Mouse (Mus musculus) regulatory T cell (primary cell): ENCODE results near the gene 1700092M07Rik.

Experiments
- in situ Hi-C: fragments of 300-600 bp; cut with MboI, MseI; formaldehyde crosslinking; loops from one replicate; pipeline ENCODE4 v1.15.1; 2025; ENCODE audit warnings: high pct_unique_total_duplicates

Gene 1700092M07Rik

GRCm38 (mm10) chr19:8740603-8741002 is at the start of gene 1700092M07Rik:
Gene 1700092M07Rik (plus strand): TSS chr19:8740718.
- in situ Hi-C loops, result no loop called here

DNA sequence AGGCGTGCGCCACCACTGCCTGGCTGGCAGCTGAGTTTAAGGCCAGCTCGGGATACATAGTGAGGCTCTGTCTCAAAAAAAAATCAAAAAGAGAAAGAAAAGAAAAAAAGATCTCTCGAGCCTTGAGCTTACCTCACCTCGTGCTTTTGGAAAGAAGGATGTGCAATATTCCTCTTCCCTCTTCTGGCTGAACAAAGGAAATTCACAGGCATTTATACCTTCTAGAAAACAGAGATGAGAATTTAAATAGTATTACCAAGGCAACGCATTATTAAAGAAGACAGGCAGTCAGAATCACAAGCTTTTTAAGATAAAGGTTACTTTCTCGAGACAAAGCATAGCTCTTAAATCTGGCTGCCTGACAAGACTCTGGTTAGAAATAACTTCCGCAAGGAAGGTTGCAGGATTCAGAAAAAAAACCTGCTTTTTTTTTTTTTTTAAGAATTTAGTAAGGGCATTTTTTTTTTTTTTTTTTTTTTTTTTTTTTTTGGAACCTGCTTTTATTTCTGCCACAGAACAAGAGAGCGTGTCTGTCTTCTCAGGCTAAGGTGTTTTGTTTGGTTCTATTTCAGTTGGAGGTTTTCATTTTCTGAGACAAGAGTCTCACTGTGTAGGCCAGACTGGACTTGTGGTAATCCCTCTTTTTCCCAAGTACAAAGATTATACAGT is 48.5 kb upstream of the 1700092M07Rik start:
- in situ Hi-C loops, result no loop called here

- in situ Hi-C loops, result no loop called here
Measured at GRCm38 (mm10) chr19:8692740-8693139, 47.8 kb upstream of the 1700092M07Rik start.

DNA sequence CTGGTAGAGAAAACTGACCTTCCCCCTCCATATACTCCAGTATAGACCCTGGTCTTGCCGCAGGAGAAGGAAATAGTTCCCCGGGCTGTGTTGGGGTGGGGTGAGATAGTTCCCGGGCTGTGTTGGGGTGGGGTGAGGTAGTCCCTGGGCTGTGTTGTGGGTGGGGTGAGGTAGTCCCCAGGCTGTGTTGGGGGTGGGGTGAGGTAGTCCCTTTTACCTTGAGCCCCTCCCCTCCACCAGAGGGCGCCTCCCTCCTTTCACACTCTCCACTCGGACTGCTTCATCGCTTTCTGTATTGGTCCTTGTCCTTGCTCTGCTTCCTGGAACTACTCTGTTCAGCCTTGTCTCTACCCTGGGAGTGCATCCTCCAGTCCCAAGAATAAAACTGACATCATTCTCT is 45.2 kb upstream of the 1700092M07Rik start:
- in situ Hi-C loops, result no loop called here

DNA sequence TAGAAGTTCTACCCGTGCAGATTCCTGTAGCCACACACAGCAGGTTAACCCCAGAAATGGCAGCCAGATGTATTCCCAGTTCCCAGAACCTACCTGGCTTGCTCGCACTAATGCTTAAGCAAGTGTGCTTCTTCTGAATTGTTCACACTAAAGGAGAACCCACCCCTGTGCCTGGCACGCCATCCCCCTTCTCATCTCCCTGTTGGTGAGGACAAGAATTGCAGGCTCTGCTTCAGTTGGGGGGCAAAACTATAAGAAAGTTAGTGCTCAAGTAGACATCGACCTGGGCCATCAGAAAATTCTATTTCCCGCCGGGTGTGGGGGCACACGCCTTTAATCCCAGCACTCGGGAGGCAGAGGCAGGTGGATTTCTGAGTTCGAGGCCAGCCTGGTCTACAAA is 40.9 kb upstream of the 1700092M07Rik start:
- in situ Hi-C loops, result no loop called here

DNA sequence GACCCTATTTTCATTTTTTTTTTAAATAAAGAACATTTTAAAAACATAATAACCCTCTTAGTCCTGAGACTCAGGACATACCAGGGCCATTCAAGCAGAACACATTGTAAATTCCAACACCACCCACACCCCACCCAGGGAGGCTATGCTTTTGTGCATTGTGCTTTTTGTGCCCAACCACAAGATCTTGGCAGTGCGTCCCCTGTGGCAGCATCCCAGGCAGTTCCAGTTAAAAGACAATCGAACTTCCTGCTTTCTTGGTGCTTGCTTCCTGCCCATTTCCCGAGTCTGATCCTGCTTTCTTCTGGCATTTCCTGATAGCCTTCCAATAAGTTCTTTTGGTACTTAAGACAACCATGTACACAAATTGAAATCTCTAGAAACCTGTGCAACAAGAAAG is 38.1 kb upstream of the 1700092M07Rik start:
- in situ Hi-C loops, result no loop called here

DNA sequence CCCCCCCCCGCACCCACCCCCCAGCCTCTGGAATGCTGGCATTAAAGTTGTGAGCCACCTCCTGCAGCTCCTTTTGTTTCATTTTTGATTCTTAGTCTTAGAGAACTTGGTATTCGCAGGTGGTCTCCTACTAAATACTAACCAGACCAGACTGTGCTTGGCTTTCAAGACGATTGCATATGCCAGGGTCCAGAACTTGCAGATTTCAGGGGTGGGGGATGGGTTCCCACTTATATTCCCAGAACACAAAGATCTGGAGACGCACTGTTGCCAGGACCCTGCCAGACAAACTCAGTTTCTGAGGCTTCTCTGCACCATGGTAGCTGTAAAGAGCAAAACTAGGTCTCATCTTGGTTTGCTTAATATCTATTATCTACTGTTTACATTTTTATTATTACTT is 36.9 kb upstream of the 1700092M07Rik start:
- in situ Hi-C loops, result no loop called here

- in situ Hi-C loops, result loop anchor here (5.0 kb wide), 1 partner anchor 1208 kb away; no protein-coding TSS in a partner anchor
Measured at GRCm38 (mm10) chr19:8705026-8705708, 35.4 kb upstream of the 1700092M07Rik start.

- in situ Hi-C loops, result loop anchor here (5.0 kb wide), 1 partner anchor 1209 kb away; no protein-coding TSS in a partner anchor
Measured at GRCm38 (mm10) chr19:8706132-8706667, 34.3 kb upstream of the 1700092M07Rik start.

GRCm38 (mm10) chr19:8706930-8707329 is 33.6 kb upstream of the 1700092M07Rik start:
- in situ Hi-C loops, result loop anchor here (5.0 kb wide), 1 partner anchor 1210 kb away; no protein-coding TSS in a partner anchor

GRCm38 (mm10) chr19:8708954-8709353 is 31.6 kb upstream of the 1700092M07Rik start:
- in situ Hi-C loops, result loop anchor here (5.0 kb wide), 1 partner anchor 1212 kb away; no protein-coding TSS in a partner anchor

DNA sequence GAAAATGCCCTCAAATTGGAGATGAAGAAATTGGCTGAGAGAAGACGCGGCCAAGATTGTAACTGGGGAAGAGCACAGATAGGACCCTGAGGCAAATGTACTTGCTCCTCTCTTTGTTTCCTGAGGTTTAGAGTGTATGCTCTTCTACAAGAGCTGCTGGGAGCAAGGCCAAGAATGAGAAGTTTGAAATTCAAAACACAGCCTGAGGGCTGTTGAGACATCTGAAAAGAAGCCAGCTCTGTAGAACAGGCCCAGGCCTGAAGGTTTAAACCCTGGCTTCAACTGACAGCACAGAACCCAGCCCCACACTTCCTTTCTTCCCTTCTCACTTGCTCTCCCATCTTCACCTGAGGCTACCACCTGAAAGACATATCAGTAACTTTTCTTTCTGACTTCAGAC is 30.5 kb upstream of the 1700092M07Rik start:
- in situ Hi-C loops, result no loop called here

GRCm38 (mm10) chr19:8711506-8711905 is 29.0 kb upstream of the 1700092M07Rik start:
- in situ Hi-C loops, result no loop called here

DNA sequence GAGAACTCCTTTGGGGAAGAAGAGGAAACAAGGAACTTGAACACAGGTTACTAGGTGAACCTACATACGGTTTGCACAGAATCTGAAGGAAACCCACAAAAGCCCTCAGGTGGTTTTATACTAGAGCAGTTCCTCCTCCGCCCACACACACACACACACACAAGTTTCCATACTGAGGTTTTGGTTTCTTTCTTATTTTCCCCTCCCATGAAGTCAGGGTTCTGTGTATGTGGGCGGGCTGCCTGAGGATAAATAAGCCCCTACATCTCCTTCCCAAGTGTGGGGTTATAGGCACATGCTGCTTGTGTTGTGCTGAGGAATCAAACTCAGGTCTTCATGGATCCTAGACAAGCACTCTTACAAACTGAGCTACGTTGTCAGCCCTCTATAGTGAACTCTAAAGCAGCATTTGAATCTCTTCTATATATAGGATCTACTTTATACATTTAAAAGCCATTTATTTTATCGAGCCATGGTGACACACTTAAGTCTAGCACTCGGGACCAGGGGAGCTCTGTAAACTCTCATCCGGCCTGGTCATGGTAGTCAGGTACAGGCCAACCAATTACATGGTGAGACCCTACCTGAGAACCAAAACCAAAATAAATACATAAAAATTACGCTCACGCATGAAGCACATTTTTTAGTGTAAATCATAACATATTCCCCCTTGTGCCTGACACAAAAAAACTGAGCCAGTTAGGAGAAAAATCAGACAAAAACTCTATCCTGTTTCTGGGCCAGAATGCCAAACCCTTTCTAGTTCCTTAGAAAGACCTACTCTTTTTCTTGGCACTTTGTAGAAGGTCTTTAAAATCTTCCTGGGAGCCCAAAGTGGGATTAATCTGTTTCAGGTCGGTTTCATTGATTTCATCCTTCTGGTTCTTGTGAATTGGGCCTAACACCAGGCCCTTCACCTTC is 28.3 kb upstream of the 1700092M07Rik start:
- in situ Hi-C loops, result no loop called here

GRCm38 (mm10) chr19:8712870-8713305 is 27.6 kb upstream of the 1700092M07Rik start:
- in situ Hi-C loops, result no loop called here

DNA sequence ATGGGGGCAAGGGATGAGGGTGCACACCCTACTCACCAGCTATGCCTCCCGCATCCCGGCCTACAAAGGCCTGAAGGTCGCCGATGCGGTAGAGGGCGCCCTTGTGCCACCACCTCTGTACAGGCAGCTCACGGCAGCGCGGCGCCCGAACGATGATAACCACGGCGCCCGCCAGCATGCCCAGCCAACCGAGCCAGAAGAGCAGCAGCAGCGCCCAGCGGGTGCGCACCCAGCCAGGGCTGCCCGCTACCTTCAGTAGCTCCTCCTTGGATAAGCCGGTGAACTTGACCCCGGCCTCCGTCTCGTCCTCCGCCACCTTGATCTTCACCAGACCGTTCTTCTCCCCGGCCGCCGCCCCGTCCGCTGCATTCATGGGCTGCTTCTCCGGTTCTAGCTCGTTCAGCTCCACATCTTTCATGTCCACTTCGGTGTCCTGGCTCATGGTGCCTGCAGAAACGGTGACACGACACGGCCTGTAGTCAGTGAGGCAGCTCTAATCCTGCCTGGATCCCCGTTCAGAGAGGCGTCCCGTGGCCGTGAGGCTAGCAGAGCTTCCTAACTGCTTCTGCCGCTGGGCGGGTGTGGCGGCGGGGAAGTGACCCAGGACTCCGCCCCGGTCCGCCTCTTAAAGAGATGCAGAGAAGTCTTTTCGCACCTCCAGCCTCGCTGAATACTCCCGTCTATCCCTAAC is 27.1 kb upstream of the 1700092M07Rik start:
- in situ Hi-C loops, result no loop called here

GRCm38 (mm10) chr19:8713997-8714652 is 26.4 kb upstream of the 1700092M07Rik start:
- in situ Hi-C loops, result no loop called here

DNA sequence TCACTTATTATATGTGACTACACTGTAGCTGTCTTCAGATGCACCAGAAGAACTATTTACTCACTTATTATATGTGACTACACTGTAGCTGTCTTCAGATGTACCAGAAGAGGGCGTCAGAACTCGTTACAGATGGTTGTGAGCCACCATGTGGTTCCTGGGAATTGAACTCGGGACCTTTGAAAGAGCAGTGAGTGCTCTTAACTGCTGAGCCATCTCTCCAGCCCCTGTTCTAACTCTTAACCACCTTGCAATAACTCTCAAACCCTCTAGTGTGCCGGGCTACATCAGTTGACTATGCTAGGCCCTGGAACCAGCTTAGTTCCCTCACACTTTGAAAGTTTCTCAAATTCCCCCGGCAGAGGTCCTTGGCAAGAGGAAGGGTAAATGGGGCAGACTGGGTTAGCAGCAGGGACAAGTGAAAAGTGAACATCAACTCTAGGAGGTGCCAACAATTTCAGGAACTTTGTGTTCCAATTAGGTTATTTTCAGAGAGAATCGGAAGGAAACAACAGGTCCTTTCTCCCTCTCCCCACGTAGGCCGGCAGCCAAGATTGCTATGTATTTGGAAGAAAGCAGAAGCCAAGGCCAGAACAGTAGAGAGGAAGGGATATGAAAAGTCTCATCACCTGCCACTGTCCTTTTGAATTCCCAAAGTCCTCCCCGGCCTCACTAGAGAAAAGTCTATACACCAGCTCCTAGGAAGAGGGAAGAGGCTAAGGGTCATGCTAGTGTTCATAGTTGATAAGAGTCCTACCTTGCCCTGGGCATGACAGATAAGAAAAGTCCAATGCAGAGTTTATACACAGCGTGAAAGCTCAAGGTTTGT is 25.7 kb upstream of the 1700092M07Rik start:
- in situ Hi-C loops, result no loop called here
